Mouse (Mus musculus) cerebellum, adult 11-12 months (tissue): ENCODE data around the gene Hist1h4j.

ENCODE experiments used
- DNase-seq: peaks from one replicate; pipeline ENCODE4 v3.0.0; 2022

Hist1h4j gene

DNA sequence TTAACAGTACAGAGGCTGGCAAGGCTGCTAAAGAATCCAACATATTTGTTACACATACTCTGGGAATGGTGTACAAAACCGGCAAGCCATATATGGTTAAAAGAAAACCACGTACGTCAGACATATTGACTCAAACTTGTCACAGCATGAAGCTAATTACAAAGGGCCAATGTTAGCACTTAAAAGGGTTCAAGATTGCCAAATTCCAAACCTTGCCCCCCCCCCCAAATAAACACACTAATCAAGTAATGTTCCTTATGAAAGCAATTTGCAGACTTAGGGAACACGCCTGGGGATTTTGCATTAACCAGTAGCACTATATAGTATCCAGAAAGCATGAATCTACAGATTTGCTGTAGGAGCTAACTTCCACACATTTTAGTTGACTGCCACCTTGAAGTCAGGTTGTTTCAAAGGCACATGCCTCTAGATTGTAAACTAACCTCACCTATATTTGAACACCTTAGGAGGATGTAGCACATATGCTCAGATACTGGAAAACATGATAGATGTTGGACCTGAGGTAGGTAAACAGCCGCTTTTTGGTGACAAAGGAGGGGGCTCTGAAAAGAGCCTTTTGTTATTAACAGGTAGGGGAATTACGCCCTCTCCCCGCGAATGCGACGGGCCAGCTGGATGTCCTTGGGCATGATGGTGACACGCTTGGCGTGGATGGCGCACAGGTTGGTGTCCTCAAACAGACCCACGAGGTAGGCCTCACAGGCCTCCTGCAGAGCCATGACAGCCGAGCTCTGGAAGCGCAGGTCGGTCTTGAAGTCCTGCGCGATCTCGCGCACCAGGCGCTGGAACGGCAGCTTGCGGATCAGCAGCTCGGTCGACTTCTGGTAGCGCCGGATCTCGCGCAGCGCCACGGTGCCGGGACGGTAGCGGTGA, 47.7 kb downstream of the Hist1h4j start:
- peak; percentile 52 for DNase-seq

DNA sequence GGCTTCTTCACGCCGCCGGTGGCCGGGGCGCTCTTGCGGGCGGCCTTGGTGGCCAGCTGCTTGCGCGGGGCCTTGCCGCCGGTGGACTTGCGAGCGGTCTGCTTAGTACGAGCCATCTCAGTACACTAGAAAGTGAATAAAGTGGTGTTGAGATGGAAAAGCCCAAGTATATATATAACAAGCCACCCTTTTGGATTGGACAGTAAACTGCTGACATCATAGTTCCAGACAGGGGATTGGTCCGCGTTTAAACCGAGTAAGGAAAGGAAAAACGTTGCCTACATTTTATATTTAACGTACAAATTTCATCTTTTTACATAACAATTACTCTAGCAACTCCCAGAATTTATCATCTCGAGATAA, 48.4 kb downstream of the Hist1h4j start, which contains the start of gene Hist1h3i:
Gene Hist1h3i, minus strand, starts transcription at position 116 of the 363 bp plus-strand sequence.
- DNase-seq: peak; percentile 61

DNA sequence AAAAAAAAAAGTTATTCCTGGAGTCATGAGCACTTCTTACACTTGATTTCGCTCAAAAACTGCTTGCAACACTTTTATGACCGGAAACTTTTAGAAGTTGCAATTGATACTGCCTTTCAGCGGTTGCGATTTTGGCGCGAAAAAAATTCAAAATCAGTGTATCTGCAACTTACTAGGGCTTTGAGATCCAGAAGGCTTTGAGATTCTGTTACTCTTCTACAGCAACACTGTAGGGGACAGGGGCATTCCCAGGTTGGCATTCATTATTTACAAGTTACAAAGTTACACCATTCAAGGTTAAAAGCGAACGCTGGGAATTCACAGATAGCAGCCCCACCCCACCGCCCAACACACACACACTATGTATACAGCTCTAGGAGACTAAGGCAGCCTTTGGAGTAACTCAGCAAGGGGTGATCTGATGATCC, 48.9 kb downstream of the Hist1h4j start:
- DNase-seq: peak; percentile 28

DNA sequence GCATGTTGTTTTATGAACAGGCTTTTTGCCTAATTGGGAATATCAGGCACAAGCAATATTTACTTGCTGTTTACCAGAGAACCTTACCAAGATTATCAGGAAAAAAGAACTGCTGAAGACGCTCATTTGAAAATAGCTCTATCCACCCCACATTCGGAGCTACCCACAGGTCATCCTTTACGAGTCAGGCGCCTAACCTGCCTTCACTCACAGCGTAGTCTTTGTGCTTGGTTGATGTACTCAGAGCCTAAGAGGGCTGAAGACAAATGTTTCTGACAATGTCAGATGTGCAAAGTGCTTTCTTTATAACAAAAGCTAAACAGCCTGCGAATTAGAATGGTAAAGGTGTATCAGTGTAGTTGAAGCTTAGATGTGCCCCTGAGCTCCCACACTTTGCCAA, 49.4 kb downstream of the Hist1h4j start:
- no peak for DNase-seq
